Comparison of ENCODE assay signal across 22 mouse cellular contexts in the genomic region with DNA sequence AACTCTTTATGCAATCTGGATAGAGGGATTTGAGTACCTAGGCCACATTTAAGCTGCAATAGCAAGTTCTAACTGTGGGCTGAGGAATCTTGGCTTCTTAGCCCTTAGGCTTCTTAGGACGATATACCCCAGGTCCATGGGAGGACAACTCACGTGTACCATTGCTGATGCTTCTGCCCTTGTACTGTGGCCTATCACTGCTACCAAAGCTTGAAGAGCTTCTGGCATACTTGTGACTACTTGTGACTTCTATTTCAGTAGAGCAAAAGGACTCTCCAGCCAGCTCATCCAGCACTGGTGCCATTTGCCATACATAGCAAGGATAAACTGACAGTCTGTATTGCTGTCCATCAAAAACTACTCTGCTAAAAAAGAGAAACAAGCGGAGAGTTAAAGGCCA. TPM values are rescaled to one million over a fixed set of nuclear protein-coding genes. Genes with fewer than 3 reads are reported as not detected.
DNase-seq lines count a peak whose midpoint lies in the region; ATAC-seq and TF ChIP-seq lines count a peak whose summit lies in the region.
"Had no signal": no experiment of that assay in that cellular context is flagged by ENCODE, and none has a peak within 500 bp of the region (broad histone marks: within the 10 kb centered on the region; RNA-seq: fewer than 3 reads in every experiment).

No protein-coding gene starts in this region.

- ATAC-seq in heart, embryonic 11.5 days (replicated peaks; ENCODE audit: insufficient number of reproducible peaks, low FRiP score, low TSS enrichment): no peak
- ATAC-seq in liver, embryonic 12.5 days: no peak
- ATAC-seq in liver, postnatal 0 days: no peak
- ATAC-seq: activated CD4-positive, CD25-positive, alpha-beta regulatory T cell, adult 4 months; forebrain, embryonic 14.5 days; intestine, embryonic 15.5 days; Patski had no signal

- no peaks in the 10 kb centered on the region for H3K27me3 ChIP-seq in heart, adult 2 months (ENCODE audit: control insufficient read depth, insufficient read depth, low read length)
- no peaks in the 10 kb centered on the region for H3K27me3 ChIP-seq in heart, embryonic 11.5 days (ENCODE audit: control insufficient read depth, insufficient read depth, low read length)
- no peaks in the 10 kb centered on the region for H3K27me3 ChIP-seq in liver, embryonic 12.5 days (replicated peaks)
- no peaks in the 10 kb centered on the region for H3K27me3 ChIP-seq in liver, postnatal 0 days (ENCODE audit: insufficient read depth, low read length)
- H3K27me3 ChIP-seq: embryonic facial prominence, embryonic 15.5 days; intestine, embryonic 15.5 days; Patski had no signal

- H3K27ac ChIP-seq in heart, adult 2 months: peak overlapping the region; percentile 99
- H3K27ac ChIP-seq in heart, embryonic 11.5 days (ENCODE audit: low read depth, low read length): no peak overlapping the region
- H3K27ac ChIP-seq in liver, embryonic 12.5 days: no peak overlapping the region
- H3K27ac ChIP-seq in liver, postnatal 0 days (ENCODE audit: low read depth): no peak overlapping the region
- H3K27ac ChIP-seq: embryonic facial prominence, embryonic 15.5 days; forebrain, embryonic 10.5 days; hindbrain, embryonic 14.5 days; intestine, embryonic 15.5 days had no signal

- H3K79me2 ChIP-seq in heart, adult 2 months (replicated peaks; ENCODE audit: control insufficient read depth, insufficient read depth, low read length): no peaks in the 10 kb centered on the region; the same call in 1 of the 2 replicates

- no peaks in the 10 kb centered on the region for H3K9me3 ChIP-seq in heart, embryonic 11.5 days (replicated peaks; ENCODE audit: control insufficient read depth, low read length)
- H3K9me3 ChIP-seq in liver, embryonic 12.5 days (replicated peaks): no peaks in the 10 kb centered on the region
- H3K9me3 ChIP-seq in liver, postnatal 0 days (ENCODE audit: low read length): no peaks in the 10 kb centered on the region
- H3K9me3 ChIP-seq: embryonic facial prominence, embryonic 15.5 days; forebrain, embryonic 10.5 days; hindbrain, embryonic 10.5 days; intestine, embryonic 15.5 days had no signal

- peaks cover 4% of the 10 kb centered on the region; the same call in 1 of the 2 replicates for H3K4me1 ChIP-seq in heart, adult 2 months (ENCODE audit: control insufficient read depth, insufficient read depth, low read length)
- peaks cover 3% of the 10 kb centered on the region; the same call in 1 of the 2 replicates for H3K4me1 ChIP-seq in heart, embryonic 11.5 days (ENCODE audit: control insufficient read depth, insufficient read depth, low read length)
- peaks cover 41% of the 10 kb centered on the region for H3K4me1 ChIP-seq in liver, embryonic 12.5 days
- H3K4me1 ChIP-seq in liver, postnatal 0 days (ENCODE audit: insufficient read depth): peaks cover 28% of the 10 kb centered on the region
- H3K4me1 ChIP-seq: intestine, embryonic 15.5 days had no signal

- no peak overlapping the region for H3K4me2 ChIP-seq in heart, embryonic 11.5 days
- H3K4me2 ChIP-seq in liver, embryonic 12.5 days: no peak overlapping the region
- H3K4me2 ChIP-seq in liver, postnatal 0 days (ENCODE audit: low read depth, low read length): no peak overlapping the region

- H3K36me3 ChIP-seq in heart, adult 2 months (ENCODE audit: control insufficient read depth, insufficient read depth, low read length): no peaks in the 10 kb centered on the region
- no peaks in the 10 kb centered on the region for H3K36me3 ChIP-seq in heart, embryonic 11.5 days (ENCODE audit: control insufficient read depth, insufficient read depth, low read length)
- H3K36me3 ChIP-seq in liver, embryonic 12.5 days: no peaks in the 10 kb centered on the region
- no peaks in the 10 kb centered on the region for H3K36me3 ChIP-seq in liver, postnatal 0 days (replicated peaks; ENCODE audit: insufficient read depth, low read length)
- H3K36me3 ChIP-seq: embryonic facial prominence, embryonic 15.5 days; forebrain, embryonic 10.5 days; hindbrain, embryonic 10.5 days; intestine, embryonic 15.5 days had no signal

- peak; percentile 24 for DNase-seq in gastrocnemius, adult 18-20 months (ENCODE audit: low spot score)
- DNase-seq in gastrocnemius, postnatal 4 days (ENCODE audit: low spot score in 2 of 2): no peak
- peak in 1 of 2 experiments; percentile 51 for DNase-seq in heart, adult 2 months
- DNase-seq in liver, postnatal 0 days: no peak
- peak; percentile 23 for DNase-seq in naive thymus-derived CD4-positive, alpha-beta T cell, adult 2 months (ENCODE audit: low read depth)
- DNase-seq: adrenal gland, adult 2 months; adrenal gland, postnatal 25 days; cerebellum, adult 2 months; cerebellum, postnatal 14 days; embryo, embryonic 11 days; gastrocnemius, postnatal 14 days; kidney, adult 18-20 months had no signal

- H3K9ac ChIP-seq in heart, adult 2 months (ENCODE audit: low read depth, low read length): peak overlapping the region; percentile 33; the same call in 1 of the 2 replicates
- no peak overlapping the region for H3K9ac ChIP-seq in heart, embryonic 11.5 days (ENCODE audit: low read depth, low read length)
- 0 out of 2 replicates have a peak overlapping the region, but pooled peaks have one; percentile 15 for H3K9ac ChIP-seq in liver, embryonic 12.5 days
- H3K9ac ChIP-seq in liver, postnatal 0 days (replicated peaks): no peak overlapping the region
- H3K9ac ChIP-seq: embryonic facial prominence, embryonic 15.5 days had no signal

- peak; percentile 87 for TF ChIP-seq EP300 in heart, adult 2 months (IDR thresholded peaks at IDR 0.05; ENCODE audit: insufficient read depth, low read depth, low read length)
- no peak for TF ChIP-seq EP300 in liver, postnatal 0 days (IDR thresholded peaks at IDR 0.05; ENCODE audit: low read depth)

- no peak overlapping the region for H3K4me3 ChIP-seq in heart, adult 2 months
- no peak overlapping the region for H3K4me3 ChIP-seq in heart, embryonic 11.5 days (ENCODE audit: low read depth, low read length)
- H3K4me3 ChIP-seq in liver, embryonic 12.5 days: no peak overlapping the region
- no peak overlapping the region for H3K4me3 ChIP-seq in liver, postnatal 0 days (ENCODE audit: low read depth, low read length)
- H3K4me3 ChIP-seq: intestine, embryonic 15.5 days had no signal

- WGBS in heart, adult 2 months: 76% methylated on average over 3 of the region's 3 CpGs
- 78% methylated on average over 3 of the region's 3 CpGs for whole genome bisulfite sequencing in heart, embryonic 11.5 days (ENCODE audit: insufficient replicate concordance)
- 73% methylated on average over 3 of the region's 3 CpGs for WGBS in liver, embryonic 12.5 days (ENCODE audit: insufficient replicate concordance)
- WGBS in liver, postnatal 0 days (ENCODE audit: insufficient replicate concordance): 88% methylated on average over 3 of the region's 3 CpGs

- intact Hi-C loops in heart, adult 2 months (cut with DNase I): loop anchor here (2.0 kb wide), 1 partner anchor 15 kb away; the partner anchor contains the start of gene Tmed4

- no peak for TF ChIP-seq POLR2A in heart, adult 2 months (IDR thresholded peaks at IDR 0.05; ENCODE audit: insufficient read depth, low read depth, low read length)

- no peak for TF ChIP-seq CTCF in heart, adult 2 months (IDR thresholded peaks at IDR 0.05)
- TF ChIP-seq CTCF in liver, postnatal 0 days (IDR thresholded peaks at IDR 0.05; ENCODE audit: low read depth): no peak

RNA-seq across cellular contexts. Expression of gene Ogdh, which starts 1.3 kb away (rescaled TPM):
- 100 to 1,000 TPM; 668 to 737 TPM for total RNA-seq in gastrocnemius, adult 18-20 months (2021)
- total RNA-seq in gastrocnemius, postnatal 4 days (2021): 100 to 1,000 TPM; 340 to 351 TPM
- 1,000 to 10,000 TPM; 1,611 to 1,957 TPM for total RNA-seq in heart, adult 2 months (2021)
- 1,204 and 1,461 TPM in 2 replicates for polyA plus RNA-seq in heart, adult 2 months (2012; rRNA removed)
- polyA plus RNA-seq in heart, embryonic 11.5 days (2014; fragmentation: Nextera tagmentation; extraction: Ambion mirVana): 201 and 244 TPM in 2 replicates
- 119 and 123 TPM in 2 replicates for polyA plus RNA-seq in liver, embryonic 12.5 days (2016; fragmentation: Nextera tagmentation; extraction: Ambion mirVana)
- polyA plus RNA-seq in liver, postnatal 0 days (2015; fragmentation: Nextera tagmentation; extraction: Ambion mirVana): 48.0 and 50.1 TPM in 2 replicates

RNA-seq across cellular contexts. Expression of gene Tmed4, which starts 15.5 kb away (rescaled TPM):
- total RNA-seq in gastrocnemius, adult 18-20 months (2021): 10 to 100 TPM; 65.8 to 66.8 TPM
- 10 to 100 TPM; 70.1 to 72.9 TPM for total RNA-seq in gastrocnemius, postnatal 4 days (2021)
- 10 to 100 TPM; 85.5 to 96.6 TPM for total RNA-seq in heart, adult 2 months (2021)
- polyA plus RNA-seq in heart, adult 2 months (2012; rRNA removed): 138 and 175 TPM in 2 replicates
- 92.0 and 94.3 TPM in 2 replicates for polyA plus RNA-seq in heart, embryonic 11.5 days (2014; fragmentation: Nextera tagmentation; extraction: Ambion mirVana)
- 45.6 and 46.4 TPM in 2 replicates for polyA plus RNA-seq in liver, embryonic 12.5 days (2016; fragmentation: Nextera tagmentation; extraction: Ambion mirVana)
- polyA plus RNA-seq in liver, postnatal 0 days (2015; fragmentation: Nextera tagmentation; extraction: Ambion mirVana): 83.4 and 91.5 TPM in 2 replicates

RNA-seq across cellular contexts. Expression of gene Ddx56, which starts 22.6 kb away (rescaled TPM):
- total RNA-seq in gastrocnemius, adult 18-20 months (2021): 10 to 100 TPM; 23.9 to 25.7 TPM
- 10 to 100 TPM; 35.1 to 40.9 TPM for total RNA-seq in gastrocnemius, postnatal 4 days (2021)
- 10 to 100 TPM; 19.7 to 22.0 TPM for total RNA-seq in heart, adult 2 months (2021)
- 21.1 and 25.2 TPM in 2 replicates for polyA plus RNA-seq in heart, adult 2 months (2012; rRNA removed)
- polyA plus RNA-seq in heart, embryonic 11.5 days (2014; fragmentation: Nextera tagmentation; extraction: Ambion mirVana): 69.5 and 71.7 TPM in 2 replicates
- 94.9 and 98.2 TPM in 2 replicates for polyA plus RNA-seq in liver, embryonic 12.5 days (2016; fragmentation: Nextera tagmentation; extraction: Ambion mirVana)
- polyA plus RNA-seq in liver, postnatal 0 days (2015; fragmentation: Nextera tagmentation; extraction: Ambion mirVana): 32.5 and 33.8 TPM in 2 replicates

Comparison
In these comparisons a context has a peak if more than half of its experiments do, and no peak if none do; other contexts are left out.
1. DNase-seq: peak in gastrocnemius, adult 18-20 months (single experiment) and naive thymus-derived CD4-positive, alpha-beta T cell, adult 2 months (single experiment); none in gastrocnemius, postnatal 4 days (0 of 2) and liver, postnatal 0 days (single experiment).
2. H3K9ac ChIP-seq: peak in heart, adult 2 months (single experiment) and liver, embryonic 12.5 days (single experiment); none in heart, embryonic 11.5 days (single experiment) and liver, postnatal 0 days (single experiment).